Mouse (Mus musculus) CH12F3 (cell line): ENCODE results near the gene Sestd1.

Experiments
- in situ Hi-C: fragments of 300-500 bp; cut with MboI; formaldehyde crosslinking; loops from 2 replicates; pipeline ENCODE4 v1.14.3; 2020; ENCODE audit warnings: low sequenced_read_pairs

Sestd1 gene

GRCm38 (mm10) chr2:77272953-77273352 is 7.4 kb downstream of the Sestd1 start:
- in situ Hi-C loops, result no loop called here

- in situ Hi-C loops, result no loop called here
Measured at GRCm38 (mm10) chr2:77270781-77271180, 9.6 kb downstream of the Sestd1 start.

- in situ Hi-C loops, result no loop called here
Measured at GRCm38 (mm10) chr2:77270136-77270535, 10.3 kb downstream of the Sestd1 start.

- in situ Hi-C loops, result no loop called here
Measured at GRCm38 (mm10) chr2:77268612-77269239, 11.7 kb downstream of the Sestd1 start.

GRCm38 (mm10) chr2:77266931-77267330 is 13.5 kb downstream of the Sestd1 start:
- in situ Hi-C loops, result no loop called here

- in situ Hi-C loops, result no loop called here
Measured at GRCm38 (mm10) chr2:77266011-77266410, 14.4 kb downstream of the Sestd1 start.

- in situ Hi-C loops, result no loop called here
Measured at GRCm38 (mm10) chr2:77265301-77265700, 15.1 kb downstream of the Sestd1 start.

GRCm38 (mm10) chr2:77264550-77264949 is 15.8 kb downstream of the Sestd1 start:
- in situ Hi-C loops, result no loop called here

- in situ Hi-C loops, result no loop called here
Measured at GRCm38 (mm10) chr2:77263477-77264435, 16.6 kb downstream of the Sestd1 start.

- in situ Hi-C loops, result no loop called here
Measured at GRCm38 (mm10) chr2:77260134-77260533, 20.3 kb downstream of the Sestd1 start.

GRCm38 (mm10) chr2:77253227-77253626 is 27.2 kb downstream of the Sestd1 start:
- in situ Hi-C loops, result no loop called here

- in situ Hi-C loops, result no loop called here
Measured at GRCm38 (mm10) chr2:77251736-77252135, 28.7 kb downstream of the Sestd1 start.

GRCm38 (mm10) chr2:77249771-77250681 is 30.4 kb downstream of the Sestd1 start:
- in situ Hi-C loops, result no loop called here

- in situ Hi-C loops, result no loop called here
Measured at GRCm38 (mm10) chr2:77248416-77248815, 32.0 kb downstream of the Sestd1 start.

- in situ Hi-C loops, result no loop called here
Measured at GRCm38 (mm10) chr2:77247200-77247830, 33.1 kb downstream of the Sestd1 start.

GRCm38 (mm10) chr2:77245806-77246205 is 34.6 kb downstream of the Sestd1 start:
- in situ Hi-C loops, result no loop called here

- in situ Hi-C loops, result no loop called here
Measured at GRCm38 (mm10) chr2:77242248-77242647, 38.1 kb downstream of the Sestd1 start.

GRCm38 (mm10) chr2:77238607-77239006 is 41.8 kb downstream of the Sestd1 start:
- in situ Hi-C loops, result no loop called here

- in situ Hi-C loops, result no loop called here
Measured at GRCm38 (mm10) chr2:77238046-77238445, 42.3 kb downstream of the Sestd1 start.

- in situ Hi-C loops, result no loop called here
Measured at GRCm38 (mm10) chr2:77236860-77237259, 43.5 kb downstream of the Sestd1 start.

GRCm38 (mm10) chr2:77235896-77236295 is 44.5 kb downstream of the Sestd1 start:
- in situ Hi-C loops, result no loop called here
